Mouse (Mus musculus) mouse trophoblast stem cell (cell line): ENCODE measurements around the gene Pck1.

Experiments used
- in situ Hi-C, 2 experiments: fragments of 300-500 bp; cut with MseI, MboI; formaldehyde crosslinking; loops; 2 replicates in 1 of 2; 3 replicates in 1 of 2; pipeline ENCODE4 v1.15.1; 2025

Gene Pck1

DNA sequence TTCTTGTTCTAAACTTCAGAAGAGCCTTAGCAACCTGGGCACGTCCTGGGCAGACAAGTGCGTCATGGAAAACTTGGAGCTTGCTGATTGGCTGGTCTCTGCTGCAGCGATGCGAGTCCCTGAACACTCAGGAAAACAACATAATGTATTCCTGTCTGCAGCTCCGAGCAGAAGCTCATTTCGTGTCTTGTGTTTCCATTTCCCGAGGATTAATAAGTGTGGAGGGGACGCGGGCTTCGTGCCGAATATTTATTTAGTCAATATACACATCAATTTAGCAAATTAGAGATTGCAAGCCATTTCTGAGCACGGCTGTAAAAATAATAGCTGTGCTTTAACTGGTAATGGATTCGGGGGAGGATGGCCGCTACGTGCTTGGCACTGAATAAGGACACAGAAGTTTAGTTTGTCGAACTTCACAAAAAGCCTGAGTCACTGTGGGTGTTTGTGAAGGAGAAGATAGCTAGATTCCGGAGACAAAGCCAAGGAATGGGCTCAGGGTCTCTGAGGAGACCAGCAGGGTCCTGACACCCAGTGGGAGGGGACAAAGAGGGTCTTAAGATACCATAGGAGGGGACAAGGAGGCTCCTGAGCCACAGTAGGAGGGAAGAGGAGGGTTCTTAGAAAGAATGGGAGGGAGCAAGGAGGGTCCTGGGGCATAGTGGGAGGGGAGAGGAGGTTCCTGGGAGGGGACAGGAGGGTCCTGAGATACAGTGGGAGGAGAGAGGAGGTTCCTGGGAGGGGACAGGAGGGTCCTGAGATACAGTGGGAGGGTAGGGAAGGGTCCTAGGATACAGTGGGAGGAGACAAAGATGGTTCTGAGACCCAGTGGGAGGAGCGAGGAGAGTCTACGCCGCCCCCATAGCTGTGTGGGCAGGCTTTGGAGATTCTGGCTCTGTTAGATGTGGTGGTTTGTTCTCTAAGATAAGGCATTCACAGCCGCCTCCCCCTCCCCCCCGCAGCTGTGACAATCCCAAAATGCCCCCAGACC is 21.0 kb downstream of the Pck1 start:
- in situ Hi-C loops, result no loop called here

DNA sequence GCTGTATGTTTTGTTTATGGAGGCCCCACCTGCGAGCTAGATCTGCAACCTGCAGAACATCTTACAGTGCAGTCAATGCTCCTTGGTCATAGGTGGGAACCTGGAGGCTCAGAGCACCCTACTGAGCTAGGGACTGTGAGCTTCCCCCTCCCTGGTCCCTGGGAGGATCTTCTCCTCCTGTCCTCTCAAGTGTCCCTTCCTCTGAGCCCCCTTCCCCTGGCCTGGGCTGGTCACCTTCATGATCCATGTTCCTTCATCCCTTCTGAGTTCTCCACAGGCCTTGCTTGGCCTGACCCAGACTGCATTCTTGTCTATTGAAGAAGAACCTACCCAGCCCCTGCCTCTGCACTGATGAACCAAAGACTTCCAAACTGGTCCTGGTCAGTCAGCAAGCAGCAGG is 21.7 kb downstream of the Pck1 start:
- in situ Hi-C loops, result no loop called here

DNA sequence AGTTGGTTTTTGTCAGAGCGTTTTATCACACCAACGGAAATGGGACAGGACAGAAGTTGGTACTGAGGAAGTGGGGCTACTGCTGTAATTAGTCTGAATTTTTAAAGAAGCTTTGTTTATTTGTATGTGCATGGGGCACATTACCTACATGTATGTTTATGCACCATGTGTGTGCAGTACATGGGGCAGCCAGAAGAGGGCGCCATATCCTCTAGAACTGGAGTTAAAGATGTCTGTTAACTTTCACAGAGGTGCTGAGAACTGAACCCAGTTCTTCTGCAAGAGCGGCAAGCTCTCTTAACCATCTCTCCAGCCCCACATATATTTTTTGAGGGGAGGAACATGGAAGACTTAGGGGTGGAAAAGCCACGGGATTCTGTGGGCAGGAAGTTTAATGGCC is 22.9 kb downstream of the Pck1 start:
- in situ Hi-C loops, result no loop called here

DNA sequence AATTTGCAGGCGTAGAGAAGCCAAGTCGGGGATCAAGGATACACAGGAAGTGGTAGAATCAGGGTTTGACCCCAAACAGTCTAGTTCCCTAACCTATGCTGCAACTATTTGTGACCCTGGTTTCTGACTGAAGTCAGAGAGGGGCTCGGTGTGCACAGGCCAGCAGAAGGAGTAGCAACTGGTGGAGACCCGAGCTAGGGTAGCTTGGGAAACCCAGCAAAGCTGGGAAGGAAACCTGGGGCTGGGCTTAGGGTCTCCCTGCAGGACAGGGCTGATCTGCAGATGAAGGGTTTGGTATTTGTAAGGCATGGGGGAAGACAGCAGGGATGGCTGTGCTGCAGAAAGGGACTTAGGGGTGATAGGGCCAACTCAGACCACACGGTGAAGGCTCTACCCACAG is 24.6 kb downstream of the Pck1 start:
- in situ Hi-C loops, result no loop called here

DNA sequence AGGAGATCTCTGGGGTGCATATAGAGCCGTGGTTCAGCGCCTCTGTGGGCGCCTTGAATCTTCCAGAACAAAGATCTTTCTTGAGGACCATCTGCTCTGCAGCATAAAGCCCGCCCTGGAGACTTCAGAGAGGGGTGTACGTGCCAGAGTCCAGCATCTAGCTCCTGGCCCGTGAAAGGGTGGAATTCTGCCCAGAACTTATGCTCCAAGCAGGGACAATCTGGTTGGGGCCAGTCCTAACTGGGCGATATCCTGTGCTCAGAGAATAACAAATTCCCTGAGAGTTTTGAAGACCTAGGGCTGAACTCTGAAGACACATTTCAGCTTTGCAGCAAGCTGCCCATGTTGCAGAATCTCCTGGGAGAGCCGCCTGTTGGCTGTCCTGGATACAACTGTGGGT is 25.1 kb downstream of the Pck1 start:
- in situ Hi-C loops, result no loop called here

DNA sequence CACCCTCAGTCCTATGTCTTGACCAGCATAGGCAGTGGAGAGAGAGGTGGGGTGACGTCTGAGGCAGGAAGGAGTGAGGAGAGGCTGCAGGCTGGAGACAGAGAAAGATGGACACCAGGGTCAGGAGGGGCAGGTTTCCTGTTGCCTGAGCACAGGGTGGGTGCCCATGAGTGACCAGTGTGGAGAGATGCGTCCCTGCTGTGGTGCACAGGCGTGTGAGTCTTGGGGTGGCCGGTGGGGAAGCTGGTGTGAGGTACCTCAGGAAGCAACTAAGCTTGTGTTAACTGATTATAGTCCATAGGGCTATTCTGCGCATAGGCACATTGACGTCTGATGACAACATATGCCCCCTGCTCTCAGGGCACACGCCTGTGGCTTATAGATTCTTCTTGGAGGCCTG is 26.2 kb downstream of the Pck1 start:
- in situ Hi-C loops, result no loop called here

DNA sequence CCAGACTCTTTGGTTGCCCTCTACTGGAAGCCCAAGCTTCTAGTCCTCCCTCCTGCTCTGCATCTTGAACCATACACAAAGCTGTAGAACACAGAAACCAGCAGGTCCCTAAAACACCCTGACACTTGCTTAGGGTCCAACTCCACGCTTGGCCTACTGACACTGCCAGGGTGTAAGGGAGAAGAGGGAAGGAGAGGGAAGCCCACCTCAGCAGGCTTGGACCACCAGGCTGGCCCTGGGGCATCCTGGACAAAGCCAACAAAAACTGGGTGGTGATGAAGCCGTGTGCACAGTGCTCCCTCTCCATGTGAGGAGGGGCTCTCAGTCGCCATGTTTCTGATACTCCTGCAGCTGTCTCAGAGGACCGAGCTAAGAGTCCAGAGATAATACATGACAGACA is 27.2 kb downstream of the Pck1 start:
- in situ Hi-C loops, result loop anchor here (5.0 kb wide), 1 partner anchor 73 kb away; no protein-coding TSS in a partner anchor

DNA sequence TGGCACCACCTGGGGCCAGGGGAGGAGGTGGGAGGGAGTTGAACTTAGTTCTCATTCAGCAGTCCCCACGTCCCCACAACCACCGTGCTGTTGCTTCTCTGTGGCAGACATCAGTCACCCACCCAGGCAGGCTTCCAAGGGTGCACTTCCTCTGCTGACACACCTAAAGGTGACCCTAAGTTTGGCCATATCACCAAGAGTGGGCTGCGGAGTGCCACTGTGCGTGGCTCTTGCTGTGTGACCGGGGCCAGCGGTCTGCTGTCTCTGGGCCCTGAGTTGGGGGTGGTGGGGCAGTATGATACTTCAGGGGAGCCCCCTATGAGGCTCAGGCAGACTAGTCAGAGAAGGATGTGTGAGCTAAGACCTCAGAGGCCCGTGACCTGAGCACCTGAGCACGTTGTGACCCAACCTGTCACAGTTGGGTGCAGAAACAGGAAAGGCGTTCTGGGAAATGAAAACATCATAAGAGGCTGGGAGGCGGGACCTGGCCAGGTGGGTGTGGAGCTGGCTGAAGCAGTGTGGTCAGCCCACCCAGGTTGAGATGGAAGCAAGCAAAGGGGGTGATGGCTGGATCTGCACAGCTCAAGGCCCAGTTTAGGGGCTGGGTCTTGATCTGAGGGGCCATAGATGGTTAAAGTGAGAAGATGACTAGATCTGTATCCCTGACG is 28.0 kb downstream of the Pck1 start:
- in situ Hi-C loops, result loop anchor here (5.0 kb wide), 1 partner anchor 74 kb away; no protein-coding TSS in a partner anchor

DNA sequence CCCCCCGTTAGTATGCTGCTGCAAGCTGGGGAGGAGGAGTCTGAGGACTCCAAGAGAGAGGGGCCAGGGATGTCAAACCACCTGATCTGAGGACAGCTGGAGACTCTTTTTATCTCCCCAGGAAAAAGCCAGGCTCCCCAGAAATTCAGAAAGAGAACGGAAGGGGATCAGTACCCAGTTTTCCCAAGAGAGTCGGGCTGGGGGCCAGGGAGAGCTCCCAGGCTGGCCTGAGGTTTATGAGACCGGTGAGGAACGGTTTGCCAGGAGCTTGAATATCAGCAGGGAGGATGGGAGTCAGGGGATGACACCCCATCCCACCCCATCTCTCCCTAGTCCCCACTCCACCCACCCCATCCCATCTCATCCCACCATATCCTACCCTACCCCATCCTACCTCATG is 28.6 kb downstream of the Pck1 start:
- in situ Hi-C loops, result loop anchor here (5.0 kb wide), 1 partner anchor 74 kb away; no protein-coding TSS in a partner anchor

DNA sequence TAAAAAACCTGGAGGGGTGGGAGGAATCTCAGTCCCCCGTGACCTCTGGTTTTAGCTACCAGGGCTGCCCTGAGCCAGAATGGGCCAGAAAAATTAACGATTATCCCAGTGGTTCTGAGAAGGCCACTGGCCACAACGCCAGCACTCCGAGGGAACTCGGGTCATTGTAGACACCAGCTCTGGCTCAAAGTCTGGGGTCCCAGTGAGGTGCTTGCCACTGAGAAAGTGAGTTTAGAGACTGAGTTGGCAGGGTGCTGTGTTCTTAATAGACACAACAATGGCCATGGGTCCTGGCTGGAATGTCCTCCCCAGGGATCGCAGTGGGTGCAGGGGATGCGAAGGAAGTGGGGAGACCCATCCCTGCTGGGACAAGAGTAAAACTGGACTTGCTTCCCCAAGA is 29.1 kb downstream of the Pck1 start:
- in situ Hi-C loops, result loop anchor here (5.0 kb wide), 1 partner anchor 75 kb away; no protein-coding TSS in a partner anchor

DNA sequence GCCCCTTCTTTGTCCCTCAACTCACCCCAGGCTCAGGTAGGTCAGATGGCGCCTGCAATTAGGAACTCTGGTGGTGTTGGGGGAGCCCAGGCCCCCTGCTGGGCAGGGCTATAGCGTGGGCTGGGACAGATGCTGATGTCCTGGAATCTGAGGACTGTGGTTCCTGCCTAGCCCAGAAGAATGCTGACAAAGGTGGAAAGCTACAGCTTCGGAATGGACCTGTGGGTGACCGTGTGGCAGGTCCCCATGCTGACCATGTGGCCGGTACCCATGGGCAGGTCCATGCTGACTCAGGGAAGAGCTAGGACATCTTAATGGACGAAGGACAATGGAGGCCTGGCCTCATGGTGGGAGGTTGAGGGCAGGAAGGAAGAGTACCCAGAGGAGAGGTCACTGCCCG is 29.9 kb downstream of the Pck1 start:
- in situ Hi-C loops, result loop anchor here (5.0 kb wide), 1 partner anchor 75 kb away; no protein-coding TSS in a partner anchor

DNA sequence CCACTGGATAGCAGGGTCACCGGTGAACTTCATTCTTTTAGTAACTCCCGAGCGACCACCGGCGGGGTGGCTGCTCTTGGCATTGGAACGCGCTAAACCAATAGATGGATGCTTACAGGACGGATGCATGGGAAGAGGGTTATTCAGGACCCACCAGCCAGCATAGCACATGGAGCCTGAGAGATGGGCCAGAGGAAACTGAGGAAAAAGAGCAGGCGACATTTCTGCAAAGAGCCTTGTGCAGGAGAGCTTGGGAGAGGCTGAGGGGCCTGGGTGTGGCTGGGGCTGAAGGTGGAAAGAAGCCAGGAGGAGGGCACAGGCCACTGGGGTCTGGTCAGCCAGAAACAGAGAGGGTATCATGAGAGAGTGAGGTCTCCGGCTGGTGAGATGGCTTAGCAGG is 30.5 kb downstream of the Pck1 start:
- in situ Hi-C loops, result loop anchor here (5.0 kb wide), 1 partner anchor 76 kb away; no protein-coding TSS in a partner anchor

DNA sequence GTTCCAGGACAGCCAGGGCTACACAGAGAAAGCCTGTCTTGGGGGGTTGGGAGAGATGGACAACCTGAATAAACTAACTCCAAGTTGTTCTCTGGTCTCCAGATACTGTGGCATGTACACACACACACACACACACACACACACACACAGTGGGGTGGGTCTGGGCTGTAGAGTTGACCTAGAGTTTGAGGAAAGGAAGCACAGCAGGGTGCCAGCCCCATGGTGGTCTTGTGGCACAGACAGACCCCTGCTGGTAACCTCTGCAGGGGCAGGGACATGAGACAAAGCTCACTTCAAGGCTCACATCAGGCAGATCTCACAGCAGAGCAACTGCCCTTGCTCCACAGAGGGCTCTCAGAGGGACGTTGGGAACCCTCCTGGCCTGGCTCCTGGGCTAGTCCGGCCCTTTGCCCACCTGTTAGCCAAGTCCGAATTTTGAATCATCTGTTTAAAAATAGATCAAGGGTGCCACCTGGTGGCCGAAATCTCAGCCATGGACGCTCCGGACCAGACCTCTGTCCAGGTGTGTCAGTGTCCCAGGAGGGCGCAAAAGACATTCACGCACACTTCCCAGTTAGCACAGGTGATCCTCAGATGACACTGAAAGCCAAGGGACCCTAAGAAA is 31.1 kb downstream of the Pck1 start:
- in situ Hi-C loops, result loop anchor here (5.0 kb wide), 1 partner anchor 77 kb away; no protein-coding TSS in a partner anchor

DNA sequence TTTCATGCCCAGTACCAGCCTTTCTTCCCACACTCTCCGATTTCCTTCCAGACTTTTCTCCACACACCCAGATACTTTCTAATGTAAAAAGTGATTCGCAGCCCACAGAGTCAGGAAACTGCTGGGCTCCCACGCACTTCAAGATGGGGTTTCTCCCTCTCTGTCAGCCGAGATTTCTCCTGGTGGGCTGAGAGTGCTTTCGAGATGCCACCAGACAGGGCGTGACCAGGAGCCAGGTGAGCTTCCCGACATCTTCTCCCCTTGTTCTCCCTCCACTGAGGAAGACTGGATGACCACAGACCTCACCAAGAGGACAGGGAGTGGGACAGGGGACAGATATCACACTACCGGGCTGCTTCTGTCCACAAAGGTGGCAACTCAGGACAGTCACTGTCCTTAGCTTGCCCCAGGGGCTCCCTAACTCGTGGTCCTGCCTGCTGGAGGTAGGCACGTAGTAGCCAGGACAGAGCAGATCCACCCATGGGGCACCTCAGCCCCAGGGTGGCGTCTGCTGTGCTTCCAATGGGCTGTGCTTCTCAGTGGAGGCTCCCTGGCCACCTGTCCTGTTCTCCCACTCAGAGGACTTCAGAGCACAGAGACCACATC is 31.7 kb downstream of the Pck1 start:
- in situ Hi-C loops, result loop anchor here (5.0 kb wide), 2 partner anchors 77 to 378 kb away; no protein-coding TSS in a partner anchor

DNA sequence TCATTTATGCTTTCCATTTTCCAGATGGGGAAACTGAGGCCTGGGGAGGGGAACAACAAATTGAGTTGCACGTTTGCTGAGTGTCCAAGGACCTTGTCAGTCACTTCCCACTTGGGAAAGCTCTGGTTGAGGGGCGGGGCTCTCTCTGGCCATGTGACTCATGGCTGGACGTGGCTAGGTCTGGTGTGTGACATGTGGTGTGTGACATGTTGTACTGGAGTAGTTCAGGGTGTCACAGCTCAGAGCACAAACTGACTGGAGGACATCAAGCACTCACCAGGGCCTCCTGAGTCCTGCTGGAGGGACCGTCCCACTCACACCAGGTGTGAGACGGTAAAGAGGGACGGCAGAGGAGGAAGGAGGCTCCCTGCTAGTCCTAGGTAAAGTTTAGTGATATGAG is 32.4 kb downstream of the Pck1 start:
- in situ Hi-C loops, result loop anchor here in 1 of 2 experiments (5.0 kb wide), 1 partner anchor 377 kb away; no protein-coding TSS in a partner anchor

DNA sequence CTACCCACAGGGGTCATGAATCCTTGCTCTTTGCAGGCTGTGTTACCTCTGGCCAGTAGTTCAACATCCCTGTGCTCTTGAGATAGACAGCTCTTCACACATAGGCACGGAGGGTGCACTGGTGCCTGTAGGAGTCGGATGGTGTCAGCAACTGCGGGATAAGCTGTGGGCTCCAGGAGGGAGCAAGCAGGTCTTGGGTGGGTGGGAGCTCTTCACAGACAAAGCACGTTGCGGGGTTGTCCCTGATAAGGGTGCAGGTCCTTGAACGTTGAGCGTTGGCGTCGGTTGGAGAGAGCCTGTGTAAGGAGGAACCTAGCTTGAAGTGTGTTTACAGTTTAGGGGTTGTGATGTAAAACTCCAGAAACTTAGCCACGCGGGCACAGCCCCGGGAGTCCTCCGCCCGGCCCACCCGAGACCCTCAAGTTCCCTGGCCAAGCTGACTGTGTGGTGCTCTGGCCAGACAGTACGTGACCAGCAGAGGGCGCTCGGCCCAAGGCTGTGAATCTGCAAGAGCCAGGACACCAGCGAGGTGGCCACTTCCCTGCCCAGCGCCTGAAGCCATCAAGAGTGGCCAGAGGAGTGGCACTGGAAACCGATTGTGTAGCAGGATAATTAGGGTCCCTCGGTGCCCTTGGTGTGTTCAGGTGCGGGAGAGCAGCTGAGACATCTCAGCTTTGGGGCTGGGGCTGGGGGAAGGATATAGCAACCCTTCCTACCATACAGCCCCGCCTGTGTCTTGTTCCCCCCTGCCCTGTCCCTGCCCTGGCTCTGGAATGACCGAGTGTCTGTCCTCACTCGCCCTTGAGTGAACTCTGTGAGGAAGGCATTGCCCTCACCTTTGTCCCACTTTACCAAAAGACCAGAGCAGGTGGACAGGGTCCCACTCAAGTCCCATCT is 33.4 kb downstream of the Pck1 start:
- in situ Hi-C loops, result loop anchor here in 1 of 2 experiments (5.0 kb wide), 1 partner anchor 376 kb away; no protein-coding TSS in a partner anchor

DNA sequence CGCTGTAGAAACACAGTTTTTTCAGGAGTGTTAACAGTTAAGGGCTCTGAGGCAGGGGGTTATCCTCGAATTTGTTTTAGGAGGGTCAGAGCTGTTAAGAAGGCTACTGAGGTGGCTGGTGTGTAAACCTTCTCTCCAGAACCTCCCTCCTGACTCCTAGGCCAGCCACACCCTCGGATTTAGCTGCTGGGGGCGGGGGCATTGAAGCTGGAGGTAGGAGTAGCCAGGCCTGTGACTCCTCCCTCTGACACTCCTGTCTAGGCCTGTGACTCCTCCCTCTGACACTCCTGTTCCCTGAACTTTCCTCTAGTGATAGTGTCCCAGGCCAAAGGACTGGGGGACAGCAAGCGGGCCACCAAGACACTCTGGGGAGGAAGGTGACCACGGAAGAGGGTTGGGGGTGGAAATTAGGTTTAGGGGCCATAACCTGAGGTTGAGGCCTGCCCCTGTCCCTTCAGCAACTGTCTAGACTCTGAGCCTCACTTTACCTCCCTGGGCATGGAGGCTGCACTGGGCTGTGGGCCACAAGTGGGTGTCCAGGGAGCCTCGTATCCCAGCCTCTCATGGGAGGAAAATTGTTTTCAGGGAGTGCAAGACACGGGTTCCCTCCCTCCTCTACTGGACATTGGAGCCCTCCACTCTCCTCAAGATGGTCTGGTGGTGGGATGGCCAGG is 34.5 kb downstream of the Pck1 start:
- in situ Hi-C loops, result loop anchor here in 1 of 2 experiments (5.0 kb wide), 1 partner anchor 375 kb away; no protein-coding TSS in a partner anchor

DNA sequence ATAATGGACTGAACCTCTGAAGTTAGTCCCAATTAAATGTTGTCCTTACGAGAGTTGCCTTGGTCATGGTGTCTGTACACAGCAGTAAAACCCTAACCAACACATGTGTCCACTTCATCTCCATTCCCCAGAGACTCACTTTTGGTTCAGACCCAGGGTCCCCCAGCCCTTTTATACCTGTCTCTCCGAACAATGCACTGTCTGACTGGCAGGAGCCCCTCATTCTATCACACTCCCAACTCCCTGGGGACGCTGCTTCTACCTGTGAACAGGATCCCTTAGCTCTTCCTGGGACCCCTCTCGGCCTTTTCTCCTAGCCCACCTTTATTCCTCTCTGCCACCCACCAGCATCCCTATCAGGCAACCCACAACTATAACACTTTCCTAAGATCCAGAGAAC is 41.9 kb downstream of the Pck1 start:
- in situ Hi-C loops, result loop anchor here in 1 of 2 experiments (10.0 kb wide), 1 partner anchor 360 kb away; no protein-coding TSS in a partner anchor

DNA sequence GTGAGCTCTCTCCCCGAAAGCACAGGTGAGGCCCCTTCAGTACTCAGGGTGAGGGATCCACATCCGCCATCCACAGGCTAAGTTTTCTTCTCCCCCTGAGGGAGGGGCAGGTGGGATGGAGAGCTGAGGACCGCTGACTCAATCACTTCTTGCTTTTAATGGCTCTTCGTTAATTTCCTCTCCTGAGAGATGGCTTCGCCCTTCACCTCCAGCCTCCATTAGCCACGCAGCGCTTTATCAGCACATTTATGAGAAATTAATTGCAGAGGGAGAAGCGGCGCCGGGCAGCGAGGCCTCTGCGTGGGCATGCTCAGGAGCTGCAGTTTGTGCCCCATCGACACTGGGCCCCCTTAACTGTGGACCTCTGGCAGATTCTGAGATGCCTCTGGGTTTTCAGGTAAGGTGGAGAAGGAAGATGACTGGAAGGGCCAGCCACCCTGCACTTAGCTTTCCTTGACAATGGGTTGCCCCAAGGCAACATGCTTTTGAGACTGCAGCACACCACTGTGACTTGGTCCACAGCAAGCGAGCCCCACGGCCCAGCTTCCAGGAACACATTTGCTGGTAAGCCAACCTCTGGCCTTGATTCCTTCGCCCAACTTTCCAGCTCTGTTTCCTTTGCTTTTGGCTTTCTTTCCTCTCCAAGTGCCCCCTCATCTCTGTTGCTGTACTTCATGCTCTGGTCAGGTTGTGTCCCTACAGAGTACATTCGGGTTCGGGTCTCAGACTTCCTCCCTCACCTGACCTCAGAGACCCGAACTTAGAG is 50.3 kb downstream of the Pck1 start:
- in situ Hi-C loops, result loop anchor here (25.0 kb wide), 1 partner anchor 234 kb away; no protein-coding TSS in a partner anchor
